Mouse (Mus musculus) ES-Bruce4 (cell line): Measurements from ENCODE around the gene Ikbke. TPM values are rescaled to one million over a fixed set of nuclear protein-coding genes. Genes with fewer than 3 reads are reported as not detected.

Source experiments
- H3K27ac ChIP-seq: 2 replicates; pipeline ENCODE4 v1.5.1; 2012; ENCODE audit warnings: low read length, inconsistent platforms; ENCODE audit not compliant: insufficient read depth
- H3K27me3 ChIP-seq: 2 replicates; pipeline ENCODE4 v1.6.1; 2012; ENCODE audit warnings: mild to moderate bottlenecking, low read length, inconsistent platforms; ENCODE audit not compliant: control insufficient read depth, poor library complexity, insufficient read depth, severe bottlenecking
- H3K36me3 ChIP-seq: 2 replicates; pipeline ENCODE4 v1.6.1; 2012; ENCODE audit warnings: inconsistent platforms, mild to moderate bottlenecking, low read length, moderate library complexity; ENCODE audit not compliant: control insufficient read depth, poor library complexity, insufficient read depth, severe bottlenecking
- H3K4me1 ChIP-seq: one replicate; pipeline ENCODE4 v1.8.1; 2011; ENCODE audit warnings: low read length; ENCODE audit not compliant: control insufficient read depth, insufficient read depth
- H3K4me3 ChIP-seq: 2 replicates; pipeline ENCODE4 v1.5.1; 2011; ENCODE audit warnings: low read depth, mild to moderate bottlenecking, low read length
- H3K9ac ChIP-seq: 2 replicates; pipeline ENCODE4 v1.6.1; 2012; ENCODE audit warnings: low read depth, mild to moderate bottlenecking, inconsistent platforms; ENCODE audit not compliant: poor library complexity, severe bottlenecking
- H3K9me3 ChIP-seq: replicated peaks from 2 replicates; pipeline ENCODE4 v1.6.1; 2012; ENCODE audit warnings: mild to moderate bottlenecking, low read length, inconsistent platforms; ENCODE audit not compliant: control insufficient read depth, poor library complexity, insufficient read depth, severe bottlenecking
- CTCF ChIP-seq: IDR thresholded peaks from one replicate; pipeline ENCODE4 v1.8.1; 2011; ENCODE audit warnings: low read depth, low read length
- EP300 ChIP-seq: IDR thresholded peaks from 2 replicates; pipeline ENCODE4 v1.6.1; 2011; ENCODE audit warnings: low read depth, low read length; ENCODE audit not compliant: insufficient read depth
- POLR2A ChIP-seq: IDR thresholded peaks from one replicate; pipeline ENCODE4 v1.8.1; 2011; ENCODE audit warnings: low read length; ENCODE audit not compliant: insufficient read depth
- polyA plus RNA-seq: library from polyadenylated mRNA; stranded (reverse); fragments of >200 nt; gene quantifications from 2 replicates; pipeline ENCODE4 v1.2.4, GENCODE M21; 2011; ENCODE audit warnings: low read depth; ENCODE audit not compliant: missing spikeins, insufficient read depth, insufficient read length

Gene Ikbke
- polyA plus RNA-seq, 1 experiment, result 4.0 TPM

DNA sequence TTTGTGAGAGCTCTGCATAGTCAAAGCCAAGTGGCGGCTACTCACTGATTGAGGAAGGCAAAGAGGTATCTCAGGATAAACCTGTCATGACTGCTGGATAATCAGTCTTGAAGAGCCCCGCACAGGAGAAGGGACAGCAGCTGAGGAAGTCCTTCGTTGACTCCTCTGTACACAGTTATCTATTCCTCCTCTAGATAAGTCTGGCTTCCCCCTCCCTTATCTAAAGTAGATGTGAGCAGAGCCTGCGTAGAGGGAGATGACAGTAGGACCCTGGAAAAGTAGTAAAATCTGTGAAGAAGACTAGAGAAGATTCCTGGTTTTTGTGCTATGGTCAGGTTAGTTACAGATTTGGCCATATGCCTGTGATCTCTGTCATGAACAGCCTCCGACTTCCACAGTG is 38.2 kb upstream of the Ikbke start:
- H3K36me3 ChIP-seq, result peaks cover 13% of the 10 kb centered on the region
- H3K27me3 ChIP-seq, result no peaks in the 10 kb centered on the region
- no peak for TF ChIP-seq EP300
- no peaks in the 10 kb centered on the region for H3K4me1 ChIP-seq
- no peak overlapping the region for H3K4me3 ChIP-seq
- no peak overlapping the region for H3K27ac ChIP-seq
- no peak overlapping the region for H3K9ac ChIP-seq
- H3K9me3 ChIP-seq, result no peaks in the 10 kb centered on the region

DNA sequence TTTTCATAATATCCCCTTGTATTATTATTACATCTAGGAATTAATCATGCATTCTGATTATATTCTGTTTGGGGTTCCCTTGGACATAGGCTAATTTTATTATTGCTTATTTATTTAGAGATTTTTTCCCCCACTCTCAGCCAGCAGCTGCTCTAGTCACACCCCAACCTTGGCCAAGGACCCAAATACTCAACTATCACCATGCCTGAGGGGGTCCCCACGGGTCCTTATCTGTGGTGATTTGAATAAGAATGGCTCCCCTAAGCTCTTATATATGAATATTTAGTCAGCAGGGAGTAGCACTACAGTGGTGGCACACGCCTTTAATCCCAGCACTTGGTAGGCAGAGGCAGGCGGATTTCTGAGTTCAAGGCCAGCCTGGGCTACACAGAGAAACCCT is 31.9 kb upstream of the Ikbke start:
- Histone ChIP-seq H3K27me3 (no peaks in the 10 kb centered on the region), H3K36me3 (peaks cover 14% of the 10 kb centered on the region), H3K9me3 (0 out of 2 replicates have a peak, but pooled peaks cover 3% of the 10 kb centered on the region), H3K27ac (no peak overlapping the region), H3K9ac (no peak overlapping the region), H3K4me3 (no peak overlapping the region), H3K4me1 (no peaks in the 10 kb centered on the region)
- TF ChIP-seq CTCF (no peak), EP300 (no peak), POLR2A (no peak)

DNA sequence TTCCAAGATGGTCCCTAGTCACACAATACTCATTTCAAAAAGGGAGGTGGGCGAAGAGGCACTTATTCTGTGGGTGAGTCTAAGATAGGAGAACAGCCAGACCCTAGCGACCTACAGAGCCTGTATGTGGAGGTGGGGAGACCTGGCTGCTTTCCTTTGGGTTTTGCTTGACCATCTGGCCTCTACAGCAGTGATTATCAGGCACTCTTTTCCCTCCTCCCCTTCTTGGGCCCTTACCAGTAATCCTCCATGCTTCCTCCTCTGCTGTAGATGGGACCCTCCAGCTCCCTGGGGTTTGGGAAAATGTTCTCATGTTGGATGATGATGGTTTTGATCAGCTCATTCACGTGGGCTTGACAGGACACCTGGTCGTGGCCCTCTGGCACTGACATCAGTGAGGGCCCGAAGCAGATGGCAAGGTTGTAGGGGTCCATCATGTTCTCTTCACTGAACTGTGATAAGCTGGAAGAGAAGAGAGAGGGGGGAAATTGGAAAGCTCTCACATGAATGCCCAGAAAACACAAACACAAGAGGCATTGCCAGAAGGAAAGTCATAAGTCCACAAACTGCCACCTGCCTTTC is 30.9 kb upstream of the Ikbke start:
- H3K9me3 ChIP-seq, result 0 out of 2 replicates have a peak, but pooled peaks cover 3% of the 10 kb centered on the region
- H3K27me3 ChIP-seq, result no peaks in the 10 kb centered on the region
- H3K36me3 ChIP-seq, result peaks cover 10% of the 10 kb centered on the region
- TF ChIP-seq EP300 (no peak), CTCF (no peak), POLR2A (no peak)
- H3K27ac ChIP-seq, result no peak overlapping the region
- no peaks in the 10 kb centered on the region for H3K4me1 ChIP-seq
- no peak overlapping the region for H3K9ac ChIP-seq
- no peak overlapping the region for H3K4me3 ChIP-seq

DNA sequence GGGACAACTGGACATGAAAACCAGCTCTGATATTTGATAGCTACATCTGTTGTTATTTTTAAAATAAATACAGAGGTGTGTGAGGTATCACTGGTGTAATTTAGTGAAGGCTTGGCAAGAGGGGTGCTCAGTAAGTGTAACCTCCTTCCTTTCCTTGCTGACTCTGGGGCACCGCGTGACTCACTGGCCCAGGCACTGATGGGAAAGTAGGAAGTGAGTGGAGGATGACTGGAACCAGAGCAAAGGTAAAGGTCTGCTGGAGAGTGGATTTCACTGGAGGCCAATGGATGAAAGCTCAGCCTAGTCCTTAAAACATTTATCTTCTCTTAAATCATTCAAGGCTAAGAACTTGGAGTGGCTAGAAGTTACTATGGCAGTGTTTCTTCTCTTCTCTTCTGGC is 21.3 kb upstream of the Ikbke start:
- H3K36me3 ChIP-seq, result no peaks in the 10 kb centered on the region; the same call in 1 of the 2 replicates
- no peak for TF ChIP-seq CTCF

DNA sequence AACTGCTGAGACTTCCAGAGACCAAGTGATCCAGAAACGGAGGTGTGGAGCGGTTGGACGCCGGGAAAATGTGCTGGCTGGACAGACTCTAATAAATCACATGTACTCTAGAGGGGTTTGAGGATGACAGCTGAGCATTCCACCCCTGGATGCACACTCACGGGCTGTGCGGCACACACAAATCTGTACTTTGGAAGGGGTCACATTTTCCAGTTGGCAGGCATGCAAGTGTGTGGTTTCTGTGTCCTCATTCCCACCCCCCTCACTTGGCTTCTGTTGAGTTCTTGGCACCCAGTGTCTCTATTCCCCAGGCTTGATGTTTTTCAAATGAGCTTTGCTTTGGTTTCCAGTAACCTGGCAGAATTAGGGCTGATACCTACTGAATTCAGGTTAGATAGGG is 20.4 kb upstream of the Ikbke start:
- Histone ChIP-seq H3K9ac (no peak overlapping the region), H3K27me3 (no peaks in the 10 kb centered on the region), H3K36me3 (no peaks in the 10 kb centered on the region; the same call in 1 of the 2 replicates), H3K4me3 (no peak overlapping the region), H3K4me1 (no peaks in the 10 kb centered on the region), H3K27ac (no peak overlapping the region), H3K9me3 (no peaks in the 10 kb centered on the region)
- no peak for TF ChIP-seq EP300
- no peak for TF ChIP-seq CTCF
- no peak for TF ChIP-seq POLR2A

More for the DNA sequence above, 21.3 kb upstream of the Ikbke start:
- Histone ChIP-seq H3K4me1 (no peaks in the 10 kb centered on the region), H3K27me3 (no peaks in the 10 kb centered on the region), H3K9ac (no peak overlapping the region), H3K27ac (no peak overlapping the region), H3K9me3 (no peaks in the 10 kb centered on the region), H3K4me3 (no peak overlapping the region)

DNA sequence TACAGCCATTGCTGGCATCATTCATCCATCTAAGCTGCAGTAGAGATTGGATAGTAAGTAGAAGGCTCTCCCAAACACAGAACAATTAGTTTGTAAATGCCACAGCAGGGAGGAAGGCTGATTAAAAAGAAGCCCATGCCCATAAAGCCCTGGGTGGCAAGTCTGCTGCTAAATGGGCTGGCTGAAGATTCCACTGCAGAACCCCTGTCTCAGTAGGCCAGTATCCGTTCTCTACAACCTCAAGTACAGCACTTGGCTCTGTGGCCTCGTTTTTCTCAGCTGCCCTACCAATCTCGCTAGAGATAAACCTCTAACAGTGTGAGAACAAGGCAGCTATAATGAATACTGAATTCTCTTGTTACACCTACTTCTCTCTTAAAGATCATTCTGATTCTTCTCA is 19.8 kb upstream of the Ikbke start:
- H3K9ac ChIP-seq, result no peak overlapping the region
- H3K9me3 ChIP-seq, result no peaks in the 10 kb centered on the region
- H3K27ac ChIP-seq, result no peak overlapping the region
- no peaks in the 10 kb centered on the region; the same call in 1 of the 2 replicates for H3K36me3 ChIP-seq
- no peak overlapping the region for H3K4me3 ChIP-seq
- no peaks in the 10 kb centered on the region for H3K27me3 ChIP-seq
- no peak for TF ChIP-seq EP300
- TF ChIP-seq CTCF, result no peak
- no peak for TF ChIP-seq POLR2A
- H3K4me1 ChIP-seq, result no peaks in the 10 kb centered on the region
